Mouse (Mus musculus) forebrain, embryonic 14.5 days (tissue): Measurements from ENCODE around the gene Zfyve1. TPM values are rescaled to one million over a fixed set of nuclear protein-coding genes. Genes with fewer than 3 reads are reported as not detected.

Source experiments
- ATAC-seq: fragments of 200-750 bp; cut with Nextera tagmentation; 2 replicates; pipeline ENCODE4 v1.8.0; 2017; ENCODE audit warnings: mild to moderate bottlenecking, moderate library complexity
- DNase-seq: peaks from one replicate; pipeline ENCODE4 v3.0.0-alpha.2; 2015; ENCODE audit warnings: low spot score
- H3K27ac ChIP-seq: fragments of 300-500 bp; sonication (generic); 2 replicates; pipeline ENCODE4 v1.5.1; 2014; ENCODE audit warnings: low read depth, mild to moderate bottlenecking, control low read depth, low read length, moderate library complexity
- H3K27me3 ChIP-seq: fragments of 300-500 bp; sonication (generic); replicated peaks from 2 replicates; pipeline ENCODE4 v1.6.1; 2014; ENCODE audit warnings: low read length, control low read depth, mixed read lengths; ENCODE audit not compliant: control insufficient read depth, insufficient read depth
- H3K36me3 ChIP-seq: fragments of 300-500 bp; sonication (generic); 2 replicates; pipeline ENCODE4 v1.6.1; 2014; ENCODE audit warnings: low read length, control low read depth; ENCODE audit not compliant: control insufficient read depth, insufficient read depth
- H3K4me1 ChIP-seq: fragments of 300-500 bp; sonication (generic); 2 replicates; pipeline ENCODE4 v1.6.1; 2014; ENCODE audit warnings: antibody characterized with exemption, low read length, control low read depth; ENCODE audit not compliant: control insufficient read depth, insufficient read depth
- H3K4me2 ChIP-seq: fragments of 300-500 bp; sonication (generic); 2 replicates; pipeline ENCODE4 v1.6.1; 2014; ENCODE audit warnings: mild to moderate bottlenecking, control low read depth, low read length
- H3K4me3 ChIP-seq: fragments of 300-500 bp; sonication (generic); 2 replicates; pipeline ENCODE4 v1.5.1; 2014; ENCODE audit warnings: low read depth, low read length, control low read depth
- H3K9ac ChIP-seq: fragments of 300-500 bp; sonication (generic); 2 replicates; pipeline ENCODE4 v1.6.1; 2014; ENCODE audit warnings: mild to moderate bottlenecking, low read length, control low read depth, moderate library complexity
- H3K9me3 ChIP-seq: fragments of 300-500 bp; sonication (generic); replicated peaks from 2 replicates; pipeline ENCODE4 v1.6.1; 2016; ENCODE audit warnings: low read length, control low read depth, mixed read lengths; ENCODE audit not compliant: control insufficient read depth
- WGBS: fragments of 180-500 bp; shearing (Covaris S2); extraction: QIAGEN DNeasy Blood & Tissue Kit; methylation state at CpG from one replicate; pipeline ENCODE4 v1.1.7; 2014; 5-methylcytosine and 5-hydroxymethylcytosine counted together
- polyA plus RNA-seq: library from polyadenylated mRNA; unstranded; fragments of >200 nt; fragmentation: Nextera tagmentation; extraction: Ambion mirVana; gene quantifications from 2 replicates; pipeline ENCODE4 v1.2.1, GENCODE M21; 2014

Zfyve1 gene
- polyA plus RNA-seq, 1 experiment from 2014 or later, result 22.7 TPM

GRCm38 (mm10) chr12:83591754-83592501, 5.1 kb downstream of the Zfyve1 start:
- peaks cover 67% of the 10 kb centered on the region for H3K36me3 ChIP-seq
- H3K4me3 ChIP-seq, result no peak overlapping the region
- ATAC-seq, result no peak
- H3K27ac ChIP-seq, result no peak overlapping the region
- H3K4me1 ChIP-seq, result peaks cover 22% of the 10 kb centered on the region
- DNase-seq, result no peak
- no peaks in the 10 kb centered on the region for H3K9me3 ChIP-seq
- H3K9ac ChIP-seq, result no peak overlapping the region
- no peak overlapping the region for H3K4me2 ChIP-seq
- WGBS, result 93% methylated on average over 8 of the region's 8 CpGs
- no peaks in the 10 kb centered on the region for H3K27me3 ChIP-seq

GRCm38 (mm10) chr12:83586628-83587027, 10.4 kb downstream of the Zfyve1 start:
- no peaks in the 10 kb centered on the region for H3K27me3 ChIP-seq
- peaks cover 68% of the 10 kb centered on the region for H3K36me3 ChIP-seq
- H3K9me3 ChIP-seq, result no peaks in the 10 kb centered on the region
- no peak overlapping the region for H3K9ac ChIP-seq
- no peak for DNase-seq
- H3K4me1 ChIP-seq, result no peaks in the 10 kb centered on the region
- no peak overlapping the region for H3K4me3 ChIP-seq
- H3K4me2 ChIP-seq, result no peak overlapping the region
- no peak overlapping the region for H3K27ac ChIP-seq
- ATAC-seq, result no peak
- 100% methylated on average over 5 of the region's 5 CpGs for WGBS

- no peaks in the 10 kb centered on the region for H3K4me1 ChIP-seq
- H3K9ac ChIP-seq, result no peak overlapping the region
- peaks cover 37% of the 10 kb centered on the region for H3K36me3 ChIP-seq
- DNase-seq (no peak), ATAC-seq (no peak)
- H3K9me3 ChIP-seq, result no peaks in the 10 kb centered on the region
- H3K4me3 ChIP-seq, result no peak overlapping the region
- no peak overlapping the region for H3K27ac ChIP-seq
- no peaks in the 10 kb centered on the region for H3K27me3 ChIP-seq
- 85% methylated on average over 4 of the region's 4 CpGs for WGBS
- H3K4me2 ChIP-seq, result no peak overlapping the region
Measured at GRCm38 (mm10) chr12:83582747-83583146, 14.3 kb downstream of the Zfyve1 start.

GRCm38 (mm10) chr12:83582106-83582505, 14.9 kb downstream of the Zfyve1 start:
- no peaks in the 10 kb centered on the region for H3K27me3 ChIP-seq
- no peaks in the 10 kb centered on the region for H3K4me1 ChIP-seq
- H3K36me3 ChIP-seq, result peaks cover 43% of the 10 kb centered on the region
- 82% methylated on average over 4 of the region's 4 CpGs for WGBS
- H3K4me3 ChIP-seq, result no peak overlapping the region
- H3K27ac ChIP-seq, result no peak overlapping the region
- no peak overlapping the region for H3K9ac ChIP-seq
- DNase-seq (no peak), ATAC-seq (no peak)
- H3K4me2 ChIP-seq, result no peak overlapping the region
- H3K9me3 ChIP-seq, result no peaks in the 10 kb centered on the region

- no peak overlapping the region for H3K4me3 ChIP-seq
- no peak overlapping the region for H3K4me2 ChIP-seq
- H3K27me3 ChIP-seq, result no peaks in the 10 kb centered on the region
- H3K27ac ChIP-seq, result no peak overlapping the region
- H3K9me3 ChIP-seq, result no peaks in the 10 kb centered on the region
- DNase-seq (no peak), ATAC-seq (no peak)
- no peak overlapping the region for H3K9ac ChIP-seq
- WGBS, result 95% methylated on average over 3 of the region's 3 CpGs
- H3K36me3 ChIP-seq, result peaks cover 49% of the 10 kb centered on the region
- H3K4me1 ChIP-seq, result no peaks in the 10 kb centered on the region
Measured at GRCm38 (mm10) chr12:83580283-83580682, 16.7 kb downstream of the Zfyve1 start.

- H3K27me3 ChIP-seq, result no peaks in the 10 kb centered on the region
- no peaks in the 10 kb centered on the region for H3K9me3 ChIP-seq
- no peak overlapping the region for H3K27ac ChIP-seq
- no peak for ATAC-seq
- no peak for DNase-seq
- H3K4me2 ChIP-seq, result no peak overlapping the region
- WGBS, result 38% methylated on average over 3 of the region's 3 CpGs
- no peak overlapping the region for H3K9ac ChIP-seq
- no peak overlapping the region for H3K4me3 ChIP-seq
- H3K36me3 ChIP-seq, result peaks cover 55% of the 10 kb centered on the region
- no peaks in the 10 kb centered on the region for H3K4me1 ChIP-seq
Measured at GRCm38 (mm10) chr12:83578896-83579569, 18.0 kb downstream of the Zfyve1 start.

- H3K4me1 ChIP-seq, result no peaks in the 10 kb centered on the region
- no peak overlapping the region for H3K4me3 ChIP-seq
- no peak for ATAC-seq
- H3K36me3 ChIP-seq, result peaks cover 51% of the 10 kb centered on the region
- DNase-seq, result no peak
- H3K9ac ChIP-seq, result no peak overlapping the region
- H3K4me2 ChIP-seq, result no peak overlapping the region
- 90% methylated on average over 2 of the region's 2 CpGs for WGBS
- H3K9me3 ChIP-seq, result no peaks in the 10 kb centered on the region
- no peak overlapping the region for H3K27ac ChIP-seq
- no peaks in the 10 kb centered on the region for H3K27me3 ChIP-seq
Measured at GRCm38 (mm10) chr12:83578356-83578755, 18.7 kb downstream of the Zfyve1 start.

- H3K4me2 ChIP-seq, result no peak overlapping the region
- no peak overlapping the region for H3K9ac ChIP-seq
- DNase-seq, result no peak
- no peak overlapping the region for H3K27ac ChIP-seq
- H3K4me3 ChIP-seq, result no peak overlapping the region
- no peaks in the 10 kb centered on the region for H3K27me3 ChIP-seq
- 96% methylated on average over 5 of the region's 5 CpGs for WGBS
- H3K4me1 ChIP-seq, result no peaks in the 10 kb centered on the region
- H3K9me3 ChIP-seq, result no peaks in the 10 kb centered on the region
- no peak for ATAC-seq
- peaks cover 58% of the 10 kb centered on the region for H3K36me3 ChIP-seq
Measured at GRCm38 (mm10) chr12:83577445-83577844, 19.6 kb downstream of the Zfyve1 start.

- DNase-seq (no peak), ATAC-seq (no peak)
- peaks cover 79% of the 10 kb centered on the region for H3K36me3 ChIP-seq
- H3K9ac ChIP-seq, result no peak overlapping the region
- H3K4me1 ChIP-seq, result no peaks in the 10 kb centered on the region
- H3K27ac ChIP-seq, result no peak overlapping the region
- no peaks in the 10 kb centered on the region for H3K27me3 ChIP-seq
- H3K4me3 ChIP-seq, result no peak overlapping the region
- no peak overlapping the region for H3K4me2 ChIP-seq
- 88% methylated on average over 5 of the region's 5 CpGs for WGBS
- H3K9me3 ChIP-seq, result no peaks in the 10 kb centered on the region
Measured at GRCm38 (mm10) chr12:83572717-83573116, 24.3 kb downstream of the Zfyve1 start.
